Mouse (Mus musculus) midbrain, postnatal 0 days (tissue): Measurements from ENCODE around the gene Tpcn1. TPM values are rescaled to one million over a fixed set of nuclear protein-coding genes. Genes with fewer than 3 reads are reported as not detected.

Experiments used
- ATAC-seq: fragments of 200-750 bp; cut with Nextera tagmentation; 2 replicates; pipeline ENCODE4 v1.8.0; 2017; ENCODE audit warnings: moderate number of reproducible peaks, mild to moderate bottlenecking, moderate TSS enrichment, moderate library complexity; ENCODE audit not compliant: low FRiP score
- DNase-seq: peaks from one replicate; pipeline ENCODE4 v3.0.0-alpha.2; 2015; ENCODE audit warnings: low spot score
- H3K27ac ChIP-seq: fragments of 300-500 bp; sonication (generic); 2 replicates; pipeline ENCODE4 v1.5.1; 2014; ENCODE audit warnings: low read depth, mild to moderate bottlenecking, low read length, mixed read lengths
- H3K27me3 ChIP-seq: fragments of 300-500 bp; sonication (generic); 2 replicates; pipeline ENCODE4 v1.6.1; 2014; ENCODE audit warnings: low read length, control low read depth, mixed read lengths; ENCODE audit not compliant: insufficient read depth
- H3K36me3 ChIP-seq: fragments of 300-500 bp; sonication (generic); 2 replicates; pipeline ENCODE4 v1.6.1; 2014; ENCODE audit warnings: low read length, control low read depth, mixed read lengths; ENCODE audit not compliant: insufficient read depth
- H3K4me1 ChIP-seq: fragments of 300-500 bp; sonication (generic); 2 replicates; pipeline ENCODE4 v1.6.1; 2014; ENCODE audit warnings: mild to moderate bottlenecking, control low read depth, antibody characterized with exemption, low read length, mixed read lengths; ENCODE audit not compliant: insufficient read depth
- H3K4me2 ChIP-seq: fragments of 300-500 bp; sonication (generic); 2 replicates; pipeline ENCODE4 v1.6.1; 2014; ENCODE audit warnings: low read depth, mild to moderate bottlenecking, low read length, mixed read lengths; ENCODE audit not compliant: poor library complexity, severe bottlenecking
- H3K4me3 ChIP-seq: fragments of 300-500 bp; sonication (generic); 2 replicates; pipeline ENCODE4 v1.5.1; 2014; ENCODE audit warnings: low read depth, mild to moderate bottlenecking, low read length, moderate library complexity
- H3K9ac ChIP-seq: fragments of 300-500 bp; sonication (generic); replicated peaks from 2 replicates; pipeline ENCODE4 v1.6.1; 2014; ENCODE audit warnings: mild to moderate bottlenecking, low read length, moderate library complexity, mixed read lengths; ENCODE audit not compliant: poor library complexity, severe bottlenecking
- H3K9me3 ChIP-seq: fragments of 300-500 bp; sonication (generic); 2 replicates; pipeline ENCODE4 v1.6.1; 2016; ENCODE audit warnings: low read length, control low read depth
- CTCF ChIP-seq: IDR thresholded peaks from 2 replicates; pipeline ENCODE4 v1.5.1; 2016; ENCODE audit warnings: antibody characterized with exemption, mild to moderate bottlenecking
- WGBS: fragments of 180-500 bp; shearing (Covaris S2); extraction: QIAGEN DNeasy Blood & Tissue Kit; methylation state at CpG from one replicate; pipeline ENCODE4 v1.1.7; 2014; 5-methylcytosine and 5-hydroxymethylcytosine counted together
- polyA plus RNA-seq: library from polyadenylated mRNA; unstranded; fragments of >200 nt; fragmentation: Nextera tagmentation; extraction: Ambion mirVana; gene quantifications from 2 replicates; pipeline ENCODE4 v1.2.1, GENCODE M21; 2015
- total RNA-seq: library from RNA; depleted of rRNA; stranded (reverse); fragments of >200 nt; gene quantifications from 2 replicates; pipeline ENCODE4 v1.2.3, GENCODE M21; 2014

The Tpcn1 gene
- total and polyA plus RNA-seq, 2 experiments from 2014 or later = 9.4 to 25.3 TPM

- Histone ChIP-seq H3K9me3 (no peaks in the 10 kb centered on the region), H3K9ac (no peak overlapping the region), H3K27me3 (no peaks in the 10 kb centered on the region), H3K4me3 (no peak overlapping the region), H3K36me3 (no peaks in the 10 kb centered on the region), H3K4me1 (peaks cover 10% of the 10 kb centered on the region; the same call in 1 of the 2 replicates), H3K27ac (no peak overlapping the region), H3K4me2 (no peak overlapping the region)
- 50% methylated on average over 9 of the region's 9 CpGs for whole genome bisulfite sequencing
- no peak for TF ChIP-seq CTCF
- ATAC-seq (no peak), DNase-seq (peak; percentile 31)
Measured at GRCm38 (mm10) chr5:120506490-120506889, 82.0 kb downstream of the Tpcn1 start.

- ATAC-seq = no peak
- Histone ChIP-seq H3K4me2 (no peak overlapping the region), H3K36me3 (no peaks in the 10 kb centered on the region), H3K27me3 (no peaks in the 10 kb centered on the region), H3K9me3 (no peaks in the 10 kb centered on the region), H3K4me1 (peaks cover 10% of the 10 kb centered on the region; the same call in 1 of the 2 replicates), H3K27ac (no peak overlapping the region), H3K9ac (no peak overlapping the region), H3K4me3 (no peak overlapping the region)
- WGBS = 69% methylated on average over 9 of the region's 9 CpGs
- TF ChIP-seq CTCF = no peak
- DNase-seq = no peak
Measured at GRCm38 (mm10) chr5:120505781-120506180, 82.7 kb downstream of the Tpcn1 start.

- Histone ChIP-seq H3K36me3 (no peaks in the 10 kb centered on the region), H3K4me3 (no peak overlapping the region), H3K27ac (no peak overlapping the region), H3K27me3 (no peaks in the 10 kb centered on the region), H3K4me1 (peaks cover 10% of the 10 kb centered on the region; the same call in 1 of the 2 replicates), H3K4me2 (no peak overlapping the region), H3K9ac (no peak overlapping the region), H3K9me3 (no peaks in the 10 kb centered on the region)
- WGBS = 25% methylated on average over 16 of the region's 16 CpGs
- ATAC-seq (no peak), DNase-seq (peak; percentile 57)
- peak; percentile 77 for TF ChIP-seq CTCF
Measured at GRCm38 (mm10) chr5:120505368-120505767, 83.1 kb downstream of the Tpcn1 start.

GRCm38 (mm10) chr5:120503144-120503795 lies 85.2 kb downstream of the Tpcn1 start, which contains the start of gene Plbd2:
TSS of gene Plbd2 (minus strand) at chr5:120503625.
- peak within 1 kb of the TSS; percentile 86 for H3K9ac ChIP-seq
- no peaks in the 10 kb centered on the region for H3K27me3 ChIP-seq
- H3K4me1 ChIP-seq = peaks cover 10% of the 10 kb centered on the region; the same call in 1 of the 2 replicates
- H3K36me3 ChIP-seq = peaks cover 5% of the 10 kb centered on the region; the same call in 1 of the 2 replicates
- TF ChIP-seq CTCF = no peak
- peak; percentile 78 for ATAC-seq
- under 1% methylated on average over 44 of the region's 55 CpGs for WGBS
- peak within 1 kb of the TSS; percentile 91 for H3K4me2 ChIP-seq
- peak within 1 kb of the TSS; percentile 4; the same call in 1 of the 2 replicates for H3K27ac ChIP-seq
- DNase-seq = peak; percentile 93
- H3K9me3 ChIP-seq = no peaks in the 10 kb centered on the region
- H3K4me3 ChIP-seq = peak within 1 kb of the TSS; percentile 57

GRCm38 (mm10) chr5:120502675-120503143 lies 85.8 kb downstream of the Tpcn1 start:
- Histone ChIP-seq H3K9ac (peak overlapping the region; percentile 86), H3K27me3 (no peaks in the 10 kb centered on the region), H3K36me3 (peaks cover 6% of the 10 kb centered on the region; the same call in 1 of the 2 replicates), H3K4me1 (peaks cover 10% of the 10 kb centered on the region; the same call in 1 of the 2 replicates), H3K27ac (0 out of 2 replicates have a peak overlapping the region, but pooled peaks have one; percentile 4), H3K9me3 (no peaks in the 10 kb centered on the region), H3K4me2 (peak overlapping the region; percentile 91), H3K4me3 (peak overlapping the region; percentile 57)
- ATAC-seq (no peak), DNase-seq (no peak)
- no peak for TF ChIP-seq CTCF
- 6% methylated on average over 12 of the region's 12 CpGs for WGBS

- Histone ChIP-seq H3K27ac (no peak overlapping the region), H3K4me3 (peak overlapping the region; percentile 57), H3K9ac (peak overlapping the region; percentile 86; the same call in 1 of the 2 replicates), H3K36me3 (peaks cover 11% of the 10 kb centered on the region; the same call in 1 of the 2 replicates), H3K4me1 (peaks cover 10% of the 10 kb centered on the region; the same call in 1 of the 2 replicates), H3K4me2 (peak overlapping the region; percentile 91), H3K9me3 (no peaks in the 10 kb centered on the region), H3K27me3 (no peaks in the 10 kb centered on the region)
- DNase-seq (no peak), ATAC-seq (no peak)
- no peak for TF ChIP-seq CTCF
- WGBS = 58% methylated on average over 9 of the region's 9 CpGs
Measured at GRCm38 (mm10) chr5:120502147-120502621, 86.3 kb downstream of the Tpcn1 start.
